Mouse (Mus musculus) frontal cortex, adult (tissue): ENCODE results near the gene Elp4.

Experiments used
- ATAC-seq: cut with Nextera tagmentation; 2 replicates; pipeline ENCODE4 v1.9.2; 2017; ENCODE audit warnings: mild to moderate bottlenecking, moderate library complexity, mixed read lengths; ENCODE audit not compliant: low TSS enrichment

Gene Elp4

GRCm38 (mm10) chr2:105903896-105904756 is at the start of gene Elp4, which contains the start of gene Immp1l:
TSS of gene Elp4 (minus strand) at chr2:105904564.
TSS of gene Immp1l (plus strand) at chr2:105904638.
- peak; percentile 100 for ATAC-seq

DNA sequence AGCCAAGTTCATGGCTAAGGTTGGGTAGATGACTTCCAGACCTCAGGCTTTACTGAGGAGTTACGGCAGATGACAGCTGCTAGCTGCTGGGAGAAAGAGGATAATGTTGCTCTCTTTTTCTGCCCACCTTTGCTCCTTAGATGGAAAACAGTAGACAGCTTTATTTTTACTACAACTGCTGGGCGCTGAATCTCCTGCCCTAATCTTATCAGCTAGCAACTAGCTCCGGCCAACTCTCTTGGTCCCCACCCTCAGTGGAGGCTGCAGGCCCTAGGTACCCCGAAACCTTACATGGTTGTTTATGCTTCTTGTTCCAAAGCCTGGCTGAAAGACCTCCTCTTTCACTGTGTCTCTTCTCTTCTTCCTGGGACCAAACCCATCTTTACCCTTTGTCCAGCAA is 49.5 kb upstream of the Elp4 start:
- ATAC-seq = no peak

DNA sequence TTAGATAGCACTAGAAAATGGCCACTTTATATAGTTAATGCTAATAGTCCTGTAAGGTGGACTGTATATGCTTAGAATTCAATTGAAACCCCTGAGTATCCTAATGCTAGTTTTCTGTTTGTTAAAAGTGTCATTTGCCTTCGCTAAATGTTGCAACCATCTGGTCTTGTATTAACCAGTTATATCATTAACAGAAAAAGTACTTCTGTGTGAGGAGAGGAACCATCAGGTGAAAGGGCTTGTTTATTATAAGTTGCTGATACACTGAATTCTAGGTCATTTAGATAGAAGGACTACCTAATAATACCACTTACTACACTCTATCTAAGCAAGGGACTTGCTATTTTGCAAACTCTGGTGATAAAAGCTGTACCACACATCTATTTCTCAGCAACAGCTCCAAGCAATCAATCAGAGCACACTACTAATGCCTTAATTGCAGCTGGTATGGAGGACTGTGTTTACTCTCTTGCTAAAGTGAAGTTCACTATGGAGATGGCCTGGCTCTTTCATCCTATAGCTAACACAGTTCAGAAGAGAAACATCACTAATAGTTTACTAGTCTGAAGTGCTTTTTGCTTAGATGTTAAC is 47.1 kb upstream of the Elp4 start:
- no peak for ATAC-seq

- no peak for ATAC-seq
Measured at GRCm38 (mm10) chr2:105950131-105950530, 45.8 kb upstream of the Elp4 start.

- ATAC-seq = no peak
Measured at GRCm38 (mm10) chr2:105917623-105918346, 13.4 kb upstream of the Elp4 start.

- no peak for ATAC-seq
Measured at GRCm38 (mm10) chr2:105916671-105917070, 12.3 kb upstream of the Elp4 start.

DNA sequence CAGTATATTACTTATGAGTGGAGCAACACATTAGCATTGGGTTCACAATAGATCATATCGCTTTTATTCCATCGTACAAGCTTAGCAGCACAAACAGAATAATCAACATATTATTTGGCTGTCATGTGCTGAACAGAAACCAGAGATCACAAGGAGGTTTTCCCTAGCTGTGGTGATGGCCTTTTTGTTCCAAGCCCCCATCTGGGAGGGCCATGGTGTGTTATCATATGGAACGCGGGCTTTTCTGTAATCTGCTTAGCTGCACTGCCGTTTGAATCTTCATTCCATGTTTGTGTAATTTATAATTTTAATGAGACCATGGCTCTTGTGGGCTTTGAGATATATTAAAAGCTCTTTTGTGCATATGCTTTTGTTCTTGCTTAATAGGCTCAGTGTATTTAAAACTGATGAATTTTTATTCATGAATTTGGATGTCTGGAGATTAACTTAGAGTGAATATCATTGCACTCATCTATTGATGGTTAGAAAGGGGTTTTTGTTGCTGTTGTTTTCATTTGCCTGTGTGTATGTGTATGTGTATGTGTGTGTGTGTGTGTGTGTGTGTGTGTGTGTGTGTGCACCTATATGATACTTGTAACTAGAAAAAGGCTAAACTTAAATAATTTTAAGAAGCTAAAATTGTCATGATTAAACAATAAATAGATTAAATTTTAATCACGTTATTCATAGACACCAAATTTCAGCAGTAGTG is 9.4 kb upstream of the Elp4 start:
- ATAC-seq = no peak

DNA sequence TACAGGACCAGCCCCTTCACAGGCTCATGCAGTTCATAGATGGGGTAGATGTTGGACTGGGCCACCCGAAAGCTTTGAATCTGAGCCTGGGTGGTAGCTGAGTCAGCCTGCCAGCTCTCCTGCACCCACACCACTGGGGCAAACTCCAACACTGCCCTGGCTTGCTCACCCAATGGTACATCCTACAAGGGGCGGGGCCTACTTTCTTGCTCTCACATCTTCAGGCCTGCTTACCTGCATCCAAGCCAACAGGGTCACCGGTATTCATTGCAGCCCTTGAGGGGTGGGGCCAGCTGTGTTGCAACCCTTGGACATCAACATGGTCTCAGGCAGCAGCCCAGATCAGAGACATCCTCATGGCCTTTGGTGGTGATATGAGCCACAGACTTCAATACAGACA is 6.2 kb upstream of the Elp4 start:
- ATAC-seq = no peak

- no peak for ATAC-seq
Measured at GRCm38 (mm10) chr2:105908351-105908750, 4.0 kb upstream of the Elp4 start.

DNA sequence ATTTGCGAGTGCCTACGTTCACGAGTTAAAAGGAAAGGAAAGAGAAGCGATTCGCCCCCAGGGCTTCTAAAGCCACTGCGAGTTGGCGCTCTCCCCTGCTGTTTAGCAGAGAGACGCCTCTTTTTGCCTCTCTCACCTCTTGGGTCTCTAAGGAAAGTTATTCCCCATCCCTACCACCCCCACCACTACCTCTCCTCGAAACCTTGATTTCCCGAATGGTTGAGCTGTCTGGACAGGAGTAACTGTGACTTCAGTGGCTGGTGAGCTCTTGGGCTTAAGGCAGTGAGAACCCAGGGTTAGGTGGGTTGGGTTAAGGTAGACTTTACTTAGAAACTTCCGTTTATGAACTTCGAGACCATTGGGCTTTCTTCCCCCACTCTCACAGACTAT is 388 bp upstream of the Elp4 start:
- ATAC-seq = peak; percentile 51

DNA sequence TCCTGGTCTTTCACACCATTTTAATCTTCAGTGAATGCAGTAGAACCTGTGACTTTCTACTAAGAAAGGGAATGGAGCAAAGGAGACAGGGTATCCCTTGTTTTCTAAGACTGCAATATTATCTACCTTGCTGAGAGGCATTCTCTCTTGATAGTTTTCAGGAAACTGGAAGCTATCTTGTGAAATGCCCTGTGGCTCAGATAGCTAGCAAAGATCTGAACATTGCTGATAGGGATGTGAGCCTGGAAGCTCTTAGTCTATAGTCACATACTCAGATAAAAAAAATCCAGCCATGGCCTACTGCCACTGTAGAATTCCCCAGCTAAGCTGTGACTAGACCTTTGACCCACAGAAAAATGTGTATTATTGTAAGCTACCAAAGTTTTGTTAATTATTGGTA is 13.5 kb downstream of the Elp4 start:
- no peak for ATAC-seq

GRCm38 (mm10) chr2:105873403-105873802 is 31.0 kb downstream of the Elp4 start:
- ATAC-seq = no peak

- ATAC-seq = peak; percentile 90
Measured at GRCm38 (mm10) chr2:105854740-105855139, 49.6 kb downstream of the Elp4 start.

GRCm38 (mm10) chr2:105852971-105853370 is 51.4 kb downstream of the Elp4 start:
- no peak for ATAC-seq

DNA sequence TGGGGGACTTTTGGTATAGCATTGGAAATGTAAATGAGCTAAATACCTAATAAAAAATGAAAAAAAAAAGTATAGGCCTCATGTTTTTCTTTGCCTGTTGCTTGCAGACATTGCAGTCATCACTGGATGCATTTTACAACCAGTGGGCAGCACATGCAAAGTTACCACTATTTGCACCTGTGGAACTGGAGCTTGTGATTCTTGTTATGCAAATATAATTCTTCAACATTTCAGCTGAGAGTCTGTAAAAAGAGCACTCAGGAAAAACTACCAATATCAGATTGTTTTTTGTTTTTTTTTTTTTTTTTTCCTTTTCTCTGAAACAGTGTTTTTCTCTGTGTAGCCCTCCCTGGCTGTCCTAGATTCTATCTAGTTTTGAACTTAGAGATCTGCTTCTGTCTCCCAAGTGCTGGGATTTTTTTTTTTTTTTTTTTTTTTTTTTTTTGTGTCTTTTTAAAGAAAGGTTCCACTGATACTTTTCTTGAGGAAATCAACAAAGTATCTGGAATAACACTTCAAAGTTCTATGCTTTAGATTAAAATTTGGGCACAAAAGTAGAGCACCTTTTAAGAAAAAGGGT is 52.6 kb downstream of the Elp4 start:
- ATAC-seq = no peak

DNA sequence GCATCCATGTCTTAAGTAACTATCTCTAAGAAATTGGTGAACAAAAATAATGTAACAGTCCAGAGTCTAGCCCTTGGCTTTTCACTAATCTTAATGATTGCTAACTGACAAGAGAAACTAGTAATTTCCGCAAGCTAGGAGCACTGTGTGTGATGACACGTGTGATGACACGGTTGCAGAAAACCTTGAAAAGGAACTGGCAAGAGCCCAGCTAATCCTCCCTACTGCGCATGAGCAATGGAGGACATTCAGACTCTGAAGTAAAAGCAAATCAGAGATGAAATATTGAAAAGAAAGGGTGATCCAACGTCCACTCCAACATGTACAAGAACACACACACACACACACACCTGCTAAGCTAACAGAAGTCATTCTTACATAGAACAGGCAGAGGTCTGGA is 61.2 kb downstream of the Elp4 start:
- ATAC-seq = no peak

DNA sequence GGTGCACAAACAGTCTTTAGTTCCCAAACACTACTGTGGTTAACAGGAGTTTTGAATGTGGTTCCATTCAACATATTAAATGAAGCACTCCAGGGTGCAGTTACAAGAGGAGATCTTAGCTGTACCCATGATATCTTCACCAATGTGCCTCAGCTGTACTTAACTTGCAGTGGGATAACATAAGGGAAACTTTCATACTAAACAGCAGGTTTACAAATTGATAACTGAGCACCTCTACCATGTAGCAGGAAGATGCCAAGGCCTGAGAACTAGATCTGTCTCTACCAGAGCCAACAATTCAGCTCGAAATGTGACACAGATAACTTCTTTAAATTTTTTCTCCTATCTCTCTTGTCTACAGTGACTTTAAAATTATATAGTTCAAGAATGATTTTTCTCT is 86.4 kb downstream of the Elp4 start:
- ATAC-seq = no peak

- ATAC-seq = peak; percentile 50
Measured at GRCm38 (mm10) chr2:105815170-105815569, 89.2 kb downstream of the Elp4 start.

GRCm38 (mm10) chr2:105813041-105813440 is 91.3 kb downstream of the Elp4 start:
- ATAC-seq = no peak

DNA sequence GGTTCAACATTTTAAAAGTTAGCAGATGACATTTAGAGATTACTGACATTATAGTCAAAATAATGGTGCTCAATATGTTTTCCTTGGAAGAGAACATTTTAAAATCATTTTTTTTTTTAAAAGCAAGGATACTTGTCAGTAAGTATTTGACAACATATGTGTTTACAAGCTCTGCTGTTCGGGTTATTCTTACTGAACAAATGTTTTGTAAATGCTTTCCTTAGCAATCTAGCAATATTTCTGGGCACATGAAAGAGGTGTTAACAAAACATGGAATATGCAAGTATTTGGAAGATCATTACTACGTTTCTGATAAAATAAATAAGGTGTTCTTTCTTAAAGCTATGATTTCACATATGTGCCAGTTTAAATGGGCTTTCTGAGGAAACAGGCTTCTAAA is 94.1 kb downstream of the Elp4 start:
- no peak for ATAC-seq

GRCm38 (mm10) chr2:105806571-105806970 is 97.8 kb downstream of the Elp4 start:
- ATAC-seq = no peak

DNA sequence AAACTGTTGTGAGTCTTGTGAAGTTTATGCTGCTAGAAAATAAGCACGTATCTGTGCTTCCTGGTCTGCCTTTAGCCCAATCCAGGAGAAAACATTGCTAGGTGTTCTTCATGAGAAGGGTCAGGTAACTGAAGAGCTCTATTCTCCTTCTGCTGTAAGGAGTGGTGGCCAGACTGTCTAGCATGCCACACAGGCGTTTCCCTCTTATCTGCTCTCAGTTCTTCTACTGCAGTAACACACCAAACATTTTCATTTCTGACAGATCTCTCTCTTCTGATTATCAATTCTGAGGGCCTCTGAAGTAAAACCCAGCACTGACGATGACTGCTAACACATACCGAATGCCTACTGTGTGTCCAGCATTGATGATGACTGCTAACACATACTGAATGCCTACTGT is 98.3 kb downstream of the Elp4 start:
- no peak for ATAC-seq
